Mouse (Mus musculus) MEL (cell line): ENCODE results near the gene Rab30. TPM values are rescaled to one million over a fixed set of nuclear protein-coding genes. Genes with fewer than 3 reads are reported as not detected.

Experiments used
- DNase-seq: peaks from one replicate; pipeline ENCODE4 v3.0.0; 2011; ENCODE audit warnings: low read depth, low spot score
- H3K27ac ChIP-seq: 2 replicates; pipeline ENCODE4 v1.5.1; 2012; ENCODE audit warnings: low read depth, mild to moderate bottlenecking, control low read depth, low read length, moderate library complexity; ENCODE audit not compliant: control insufficient read depth
- H3K27me3 ChIP-seq, 2 experiments: fragments of 150-350 bp in 1 of 2; sonication (generic) in 1 of 2; 2 replicates each; pipeline ENCODE4 v1.6.1; 2012; ENCODE audit warnings: low read length in 2 of 2, mild to moderate bottlenecking in 2 of 2, improper control_type of control experiment in 1 of 2, moderate library complexity in 1 of 2; ENCODE audit not compliant: insufficient read depth in 2 of 2, control insufficient read depth in 1 of 2
- H3K36me3 ChIP-seq, 2 experiments: 2 replicates each; pipeline ENCODE4 v1.6.1; 2012 to 2014; ENCODE audit warnings: low read length in 2 of 2, improper control_type of control experiment in 1 of 2, inconsistent platforms in 1 of 2, mild to moderate bottlenecking in 1 of 2; ENCODE audit not compliant: insufficient read depth in 2 of 2, control insufficient read depth in 1 of 2
- H3K4me1 ChIP-seq, 2 experiments: fragments of 150-350 bp in 1 of 2; sonication (generic) in 1 of 2; 2 replicates each; pipeline ENCODE4 v1.6.1; 2012; ENCODE audit warnings: low read length in 2 of 2, improper control_type of control experiment in 1 of 2, mild to moderate bottlenecking in 1 of 2; ENCODE audit not compliant: insufficient read depth in 2 of 2, control insufficient read depth in 1 of 2
- H3K4me3 ChIP-seq, 2 experiments: fragments of 150-350 bp in 1 of 2; sonication (generic) in 1 of 2; 2 replicates each; pipeline ENCODE4 v1.5.1; 2012; ENCODE audit warnings: low read depth in 2 of 2, low read length in 2 of 2, mild to moderate bottlenecking in 2 of 2, moderate library complexity in 2 of 2, control low read depth in 1 of 2, improper control_type of control experiment in 1 of 2; ENCODE audit not compliant: control insufficient read depth in 1 of 2, insufficient read depth in 1 of 2
- H3K79me2 ChIP-seq: 2 replicates; pipeline ENCODE4 v1.6.1; 2012; ENCODE audit warnings: mild to moderate bottlenecking, low read length, moderate library complexity; ENCODE audit not compliant: control insufficient read depth, poor library complexity, insufficient read depth
- H3K9ac ChIP-seq: 2 replicates; pipeline ENCODE4 v1.6.1; 2012; ENCODE audit warnings: low read depth, mild to moderate bottlenecking, control low read depth, low read length, moderate library complexity; ENCODE audit not compliant: control insufficient read depth, poor library complexity, severe bottlenecking
- H3K9me3 ChIP-seq: fragments of 150-350 bp; sonication (generic); replicated peaks from 2 replicates; pipeline ENCODE4 v1.6.1; 2012; ENCODE audit warnings: mild to moderate bottlenecking, low read length, improper control_type of control experiment, moderate library complexity; ENCODE audit not compliant: insufficient read depth
- BHLHE40 ChIP-seq: IDR thresholded peaks from 2 replicates; pipeline ENCODE4 v1.6.1; 2012; ENCODE audit warnings: low read depth, mild to moderate bottlenecking, inconsistent platforms, low read length, improper control_type of control experiment, borderline replicate concordance
- CHD1 ChIP-seq: IDR thresholded peaks from 2 replicates; pipeline ENCODE4 v1.6.1; 2012; ENCODE audit warnings: low read depth, mild to moderate bottlenecking, inconsistent platforms, low read length, improper control_type of control experiment
- CHD2 ChIP-seq: IDR thresholded peaks from 2 replicates; pipeline ENCODE4 v1.6.1; 2011; ENCODE audit warnings: low read length, improper control_type of control experiment
- EP300 ChIP-seq, 2 experiments: IDR thresholded peaks; 2 replicates each; pipeline ENCODE4 v1.6.1; 2011; ENCODE audit warnings: improper control_type of control experiment in 2 of 2, low read length in 2 of 2, low read depth in 1 of 2, mild to moderate bottlenecking in 1 of 2
- HCFC1 ChIP-seq: IDR thresholded peaks from 2 replicates; pipeline ENCODE4 v1.6.1; 2012; ENCODE audit warnings: low read depth, mild to moderate bottlenecking, inconsistent platforms, low read length, improper control_type of control experiment, moderate library complexity
- JUND ChIP-seq: IDR thresholded peaks from 2 replicates; pipeline ENCODE4 v1.6.1; 2011; ENCODE audit warnings: low read depth, mild to moderate bottlenecking, improper control_type of control experiment, low read length
- KAT2A ChIP-seq: conservative IDR thresholded peaks from 2 replicates; pipeline ENCODE4 v1.6.1; 2012; ENCODE audit warnings: low read depth, low read length, improper control_type of control experiment, inconsistent platforms
- MEF2A ChIP-seq: IDR thresholded peaks from 2 replicates; pipeline ENCODE4 v1.6.1; 2014; ENCODE audit warnings: low read depth, mild to moderate bottlenecking, inconsistent platforms, low read length, improper control_type of control experiment; ENCODE audit not compliant: poor library complexity, insufficient replicate concordance, severe bottlenecking; ENCODE audit errors: extremely low read depth
- MXI1 ChIP-seq: IDR thresholded peaks from 2 replicates; pipeline ENCODE4 v1.6.1; 2011; ENCODE audit warnings: mild to moderate bottlenecking, low read depth, low read length, improper control_type of control experiment
- NRF1 ChIP-seq: IDR thresholded peaks from 2 replicates; pipeline ENCODE4 v1.6.1; 2014; ENCODE audit warnings: low read depth, mild to moderate bottlenecking, inconsistent platforms, low read length, improper control_type of control experiment, moderate library complexity; ENCODE audit not compliant: poor library complexity, insufficient read depth, severe bottlenecking
- POLR2A ChIP-seq, 2 experiments: IDR thresholded peaks; 2 replicates each; pipeline ENCODE4 v1.6.1; 2011 to 2012; ENCODE audit warnings: low read length in 2 of 2, mild to moderate bottlenecking in 2 of 2, control low read depth in 1 of 2, improper control_type of control experiment in 1 of 2, low read depth in 1 of 2, moderate library complexity in 1 of 2; ENCODE audit not compliant: control insufficient read depth in 1 of 2, insufficient read depth in 1 of 2, poor library complexity in 1 of 2
- POLR2AphosphoS2 ChIP-seq: IDR thresholded peaks from 2 replicates; pipeline ENCODE4 v1.6.1; 2011; ENCODE audit warnings: low read length, improper control_type of control experiment
- RAD21 ChIP-seq: IDR thresholded peaks from 2 replicates; pipeline ENCODE4 v1.6.1; 2011; ENCODE audit warnings: mild to moderate bottlenecking, low read depth, low read length, improper control_type of control experiment
- SIN3A ChIP-seq: IDR thresholded peaks from 2 replicates; pipeline ENCODE4 v1.6.1; 2012; ENCODE audit warnings: low read length, improper control_type of control experiment, inconsistent platforms
- TBP ChIP-seq: IDR thresholded peaks from 2 replicates; pipeline ENCODE4 v1.8.0; 2011; ENCODE audit warnings: low read depth, low read length, improper control_type of control experiment
- TCF12 ChIP-seq: IDR thresholded peaks from 2 replicates; pipeline ENCODE4 v1.6.1; 2014; ENCODE audit warnings: low read depth, mild to moderate bottlenecking, inconsistent platforms, low read length, improper control_type of control experiment, moderate library complexity
- UBTF ChIP-seq: IDR thresholded peaks from 2 replicates; pipeline ENCODE4 v1.6.1; 2012; ENCODE audit warnings: low read depth, mild to moderate bottlenecking, inconsistent platforms, low read length, improper control_type of control experiment, moderate library complexity, borderline replicate concordance; ENCODE audit not compliant: insufficient read depth
- USF1 ChIP-seq: IDR thresholded peaks from 2 replicates; pipeline ENCODE4 v1.6.1; 2014; ENCODE audit warnings: low read depth, mild to moderate bottlenecking, inconsistent platforms, low read length, improper control_type of control experiment, moderate library complexity
- USF2 ChIP-seq, 2 experiments: IDR thresholded peaks; 2 replicates each; pipeline ENCODE4 v1.6.1; 2011 to 2012; ENCODE audit warnings: improper control_type of control experiment in 2 of 2, low read length in 2 of 2, borderline replicate concordance in 1 of 2, inconsistent platforms in 1 of 2, low read depth in 1 of 2, mild to moderate bottlenecking in 1 of 2; ENCODE audit not compliant: insufficient read depth in 1 of 2
- ZC3H11A ChIP-seq: IDR thresholded peaks from 2 replicates; pipeline ENCODE4 v1.6.1; 2012; ENCODE audit warnings: low read depth, mild to moderate bottlenecking, inconsistent platforms, low read length, improper control_type of control experiment
- ZKSCAN1 ChIP-seq: IDR thresholded peaks from 2 replicates; pipeline ENCODE4 v1.6.1; 2012; ENCODE audit warnings: low read depth, mild to moderate bottlenecking, inconsistent platforms, low read length, improper control_type of control experiment, moderate library complexity
- ZMIZ1 ChIP-seq: IDR thresholded peaks from 2 replicates; pipeline ENCODE4 v1.6.1; 2012; ENCODE audit warnings: low read depth, mild to moderate bottlenecking, inconsistent platforms, low read length, improper control_type of control experiment, moderate library complexity
- ZNF384 ChIP-seq: IDR thresholded peaks from 2 replicates; pipeline ENCODE4 v1.6.1; 2012; ENCODE audit warnings: low read depth, mild to moderate bottlenecking, inconsistent platforms, low read length, improper control_type of control experiment
- polyA plus RNA-seq, 2 experiments: library from polyadenylated mRNA; stranded (reverse) in 1 of 2; unstranded in 1 of 2; fragments of >175 nt in 1 of 2; fragments of >200 nt in 1 of 2; gene quantifications; 2 replicates each; pipeline versions ENCODE4 v1.2.1 to v1.2.4; 2012; ENCODE audit warnings: low replicate concordance in 2 of 2, low read depth in 1 of 2; ENCODE audit not compliant: insufficient read length in 2 of 2, insufficient read depth in 1 of 2, missing spikeins in 1 of 2
- total RNA-seq: library from RNA; depleted of rRNA; stranded (reverse); fragments of 300-350 nt; gene quantifications from 2 replicates; pipeline ENCODE4 v1.2.3, GENCODE M21; 2012

Gene Rab30
- total and polyA plus RNA-seq, 3 experiments: 1.3 TPM; not detected in 1

DNA sequence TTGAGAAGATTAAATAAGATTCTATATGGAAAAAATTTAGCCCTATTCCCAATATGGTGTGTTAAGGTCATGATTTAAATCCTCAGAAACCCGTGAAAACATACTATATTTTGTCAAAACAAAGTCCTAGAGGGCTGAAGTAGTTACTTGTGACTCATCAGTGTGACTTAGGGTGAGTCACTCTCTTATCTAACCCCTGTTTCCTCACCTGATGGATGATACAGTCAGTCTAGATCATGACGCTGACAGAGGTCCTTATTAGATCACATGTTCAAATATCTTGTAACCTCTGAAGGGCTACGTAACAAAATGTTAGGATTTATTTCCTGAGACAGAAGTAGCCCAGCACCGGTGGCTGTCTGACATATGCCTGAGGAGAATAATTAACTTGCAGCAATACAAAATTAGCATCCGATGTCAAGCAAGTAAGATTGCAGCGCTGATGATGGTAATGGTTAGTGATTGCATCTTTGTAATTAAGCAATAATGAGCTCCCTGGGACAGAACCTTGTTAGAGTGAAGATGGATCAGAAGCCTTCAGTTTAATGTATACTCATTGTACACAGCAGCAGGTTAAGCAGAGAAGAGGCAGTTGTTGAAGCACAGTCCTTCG is 70.4 kb downstream of the Rab30 start:
- Histone ChIP-seq H3K79me2 (no peaks in the 10 kb centered on the region), H3K4me3 (no peak overlapping the region), H3K9me3 (no peaks in the 10 kb centered on the region), H3K36me3 (no peaks in the 10 kb centered on the region), H3K27ac (no peak overlapping the region), H3K27me3 (no peaks in the 10 kb centered on the region), H3K9ac (no peak overlapping the region), H3K4me1 (no peaks in the 10 kb centered on the region)
- no peak for DNase-seq
- no peak for TF ChIP-seq CHD2
- no peak for TF ChIP-seq UBTF
- no peak for TF ChIP-seq NRF1
- no peak for TF ChIP-seq USF1
- no peak for TF ChIP-seq EP300 (IDR thresholded peaks at IDR 0.05; ENCODE audit: low read depth in 1 of 2, low read length in 2 of 2)
- TF ChIP-seq TBP: no peak
- no peak for TF ChIP-seq KAT2A
- TF ChIP-seq ZMIZ1: no peak
- TF ChIP-seq HCFC1: no peak
- TF ChIP-seq BHLHE40: no peak
- TF ChIP-seq TCF12: no peak
- no peak for TF ChIP-seq MXI1
- TF ChIP-seq CHD1: no peak
- TF ChIP-seq SIN3A: no peak
- no peak for TF ChIP-seq ZNF384
- no peak for TF ChIP-seq ZC3H11A
- no peak for TF ChIP-seq ZKSCAN1
- TF ChIP-seq RAD21: no peak
- TF ChIP-seq USF2 (IDR thresholded peaks at IDR 0.05; ENCODE audit: borderline replicate concordance in 1 of 2, insufficient read depth in 1 of 2, low read depth in 1 of 2, low read length in 2 of 2): no peak
- TF ChIP-seq JUND: no peak

DNA sequence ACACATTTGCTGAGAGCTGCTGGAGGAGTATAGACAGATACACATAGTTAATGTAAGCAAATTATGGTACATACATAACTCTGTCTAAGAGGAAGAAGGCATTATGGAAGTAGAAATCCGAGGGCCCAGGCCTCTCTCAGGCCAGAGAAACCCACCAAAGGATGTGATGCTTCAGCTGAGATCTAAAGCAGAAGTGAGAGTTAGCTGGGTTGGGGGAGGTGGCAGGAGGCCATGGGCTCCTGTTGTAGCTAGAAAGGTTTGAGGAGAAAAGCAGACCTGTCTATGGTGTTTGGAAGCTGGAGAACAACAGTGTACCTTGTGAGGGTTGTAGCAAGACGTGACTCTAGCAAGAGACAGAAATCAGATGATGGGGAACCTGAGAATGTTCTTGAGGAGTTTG is 75.8 kb downstream of the Rab30 start:
- Histone ChIP-seq H3K9ac (no peak overlapping the region), H3K27me3 (no peaks in the 10 kb centered on the region), H3K27ac (no peak overlapping the region), H3K9me3 (no peaks in the 10 kb centered on the region), H3K4me3 (no peak overlapping the region), H3K4me1 (no peaks in the 10 kb centered on the region), H3K79me2 (no peaks in the 10 kb centered on the region), H3K36me3 (no peaks in the 10 kb centered on the region)
- no peak for TF ChIP-seq POLR2A (IDR thresholded peaks at IDR 0.05; ENCODE audit: control insufficient read depth in 1 of 2, insufficient read depth in 1 of 2, low read depth in 1 of 2, low read length in 2 of 2, poor library complexity in 1 of 2)
- TF ChIP-seq JUND: no peak
- TF ChIP-seq TBP: no peak
- TF ChIP-seq CHD1: no peak
- no peak for TF ChIP-seq POLR2AphosphoS2
- no peak for TF ChIP-seq EP300 (IDR thresholded peaks at IDR 0.05; ENCODE audit: low read depth in 1 of 2, low read length in 2 of 2)
- no peak for TF ChIP-seq USF1
- no peak for TF ChIP-seq SIN3A
- TF ChIP-seq MEF2A: no peak
- DNase-seq: no peak
